Mouse (Mus musculus): ENCODE results near the gene Mrps2. TPM values are rescaled to one million over a fixed set of nuclear protein-coding genes. Genes with fewer than 3 reads are reported as not detected.
"Not testable (repeated sequence)": the region's sequence is repeated elsewhere in the genome, so short reads cannot be mapped to it uniquely, and the experiment has no call there.

Mrps2 gene
- polyA plus RNA-seq, 1 experiment from 2014 or later = 50.9 TPM

- Histone ChIP-seq H3K4me3 (replicated peaks; ENCODE audit: low read length) (no peak overlapping the region), H3K27ac (ENCODE audit: low read length) (no peak overlapping the region), H3K4me2 (ENCODE audit: low read length) (no peak overlapping the region), H3K9ac (replicated peaks; ENCODE audit: low read depth, low read length) (no peak overlapping the region), H3K27me3 (replicated peaks; ENCODE audit: control insufficient read depth, insufficient read depth, low read length) (no peaks in the 10 kb centered on the region), H3K9me3 (ENCODE audit: control insufficient read depth, low read length) (no peaks in the 10 kb centered on the region), H3K4me1 (replicated peaks; ENCODE audit: control insufficient read depth, insufficient read depth, low read length) (no peaks in the 10 kb centered on the region), H3K36me3 (ENCODE audit: control insufficient read depth, insufficient read depth) (no peaks in the 10 kb centered on the region)
- 89% methylated on average over 16 of the region's 16 CpGs for WGBS
- no peak for ATAC-seq
These were observed 28.1 kb downstream of the Mrps2 start for GRCm38 (mm10) chr2:28495801-28496595.

- no peaks in the 10 kb centered on the region for H3K9me3 ChIP-seq (ENCODE audit: control insufficient read depth, low read length)
- 80% methylated on average over 5 of the region's 5 CpGs for WGBS
These were observed 28.8 kb downstream of the Mrps2 start, which contains the start of gene Gbgt1 for GRCm38 (mm10) chr2:28496671-28497070. Gbgt1 (plus strand) TSS chr2:28496891.

GRCm38 (mm10) chr2:28497561-28497960 lies 29.7 kb downstream of the Mrps2 start:
- Histone ChIP-seq H3K36me3 (ENCODE audit: control insufficient read depth, insufficient read depth) (no peaks in the 10 kb centered on the region), H3K4me3 (replicated peaks; ENCODE audit: low read length) (no peak overlapping the region), H3K9ac (replicated peaks; ENCODE audit: low read depth, low read length) (no peak overlapping the region), H3K27me3 (replicated peaks; ENCODE audit: control insufficient read depth, insufficient read depth, low read length) (no peaks in the 10 kb centered on the region), H3K27ac (ENCODE audit: low read length) (no peak overlapping the region), H3K9me3 (ENCODE audit: control insufficient read depth, low read length) (no peaks in the 10 kb centered on the region), H3K4me1 (replicated peaks; ENCODE audit: control insufficient read depth, insufficient read depth, low read length) (no peaks in the 10 kb centered on the region), H3K4me2 (ENCODE audit: low read length) (no peak overlapping the region)
- 80% methylated on average over 5 of the region's 5 CpGs for WGBS
- ATAC-seq = no peak

More at GRCm38 (mm10) chr2:28496671-28497070, 28.8 kb downstream of the Mrps2 start, which contains the start of gene Gbgt1:
- Histone ChIP-seq H3K4me1 (replicated peaks; ENCODE audit: control insufficient read depth, insufficient read depth, low read length) (no peaks in the 10 kb centered on the region), H3K9ac (replicated peaks; ENCODE audit: low read depth, low read length) (no peak within 1 kb of the TSS), H3K36me3 (ENCODE audit: control insufficient read depth, insufficient read depth) (no peaks in the 10 kb centered on the region), H3K4me2 (ENCODE audit: low read length) (no peak within 1 kb of the TSS), H3K27ac (ENCODE audit: low read length) (no peak within 1 kb of the TSS), H3K27me3 (replicated peaks; ENCODE audit: control insufficient read depth, insufficient read depth, low read length) (no peaks in the 10 kb centered on the region), H3K4me3 (replicated peaks; ENCODE audit: low read length) (no peak within 1 kb of the TSS)
- ATAC-seq = no peak

GRCm38 (mm10) chr2:28498431-28498830 lies 30.6 kb downstream of the Mrps2 start:
- Histone ChIP-seq H3K36me3 (ENCODE audit: control insufficient read depth, insufficient read depth) (no peaks in the 10 kb centered on the region), H3K4me2 (ENCODE audit: low read length) (no peak overlapping the region), H3K4me1 (replicated peaks; ENCODE audit: control insufficient read depth, insufficient read depth, low read length) (no peaks in the 10 kb centered on the region), H3K9me3 (ENCODE audit: control insufficient read depth, low read length) (no peaks in the 10 kb centered on the region), H3K27me3 (replicated peaks; ENCODE audit: control insufficient read depth, insufficient read depth, low read length) (no peaks in the 10 kb centered on the region), H3K27ac (ENCODE audit: low read length) (no peak overlapping the region), H3K9ac (replicated peaks; ENCODE audit: low read depth, low read length) (no peak overlapping the region), H3K4me3 (replicated peaks; ENCODE audit: low read length) (no peak overlapping the region)
- no peak for ATAC-seq
- 92% methylated on average over 4 of the region's 4 CpGs for WGBS

- Histone ChIP-seq H3K9ac (replicated peaks; ENCODE audit: low read depth, low read length) (no peak overlapping the region), H3K4me2 (ENCODE audit: low read length) (no peak overlapping the region), H3K4me1 (replicated peaks; ENCODE audit: control insufficient read depth, insufficient read depth, low read length) (no peaks in the 10 kb centered on the region), H3K36me3 (ENCODE audit: control insufficient read depth, insufficient read depth) (no peaks in the 10 kb centered on the region), H3K4me3 (replicated peaks; ENCODE audit: low read length) (no peak overlapping the region), H3K27me3 (replicated peaks; ENCODE audit: control insufficient read depth, insufficient read depth, low read length) (no peaks in the 10 kb centered on the region), H3K27ac (ENCODE audit: low read length) (no peak overlapping the region), H3K9me3 (ENCODE audit: control insufficient read depth, low read length) (no peaks in the 10 kb centered on the region)
- 86% methylated on average over 10 of the region's 10 CpGs for WGBS
- ATAC-seq = no peak
These were observed 35.1 kb downstream of the Mrps2 start for GRCm38 (mm10) chr2:28502987-28503386.

- 92% methylated on average over 13 of the region's 13 CpGs for WGBS
- Histone ChIP-seq H3K9me3 (ENCODE audit: control insufficient read depth, low read length) (no peaks in the 10 kb centered on the region), H3K4me1 (replicated peaks; ENCODE audit: control insufficient read depth, insufficient read depth, low read length) (no peaks in the 10 kb centered on the region), H3K36me3 (ENCODE audit: control insufficient read depth, insufficient read depth) (no peaks in the 10 kb centered on the region), H3K27ac (ENCODE audit: low read length) (no peak overlapping the region), H3K4me3 (replicated peaks; ENCODE audit: low read length) (no peak overlapping the region), H3K27me3 (replicated peaks; ENCODE audit: control insufficient read depth, insufficient read depth, low read length) (no peaks in the 10 kb centered on the region), H3K4me2 (ENCODE audit: low read length) (no peak overlapping the region), H3K9ac (replicated peaks; ENCODE audit: low read depth, low read length) (no peak overlapping the region)
- no peak for ATAC-seq
These were observed 36.8 kb downstream of the Mrps2 start for GRCm38 (mm10) chr2:28504676-28505075.

- H3K4me3 ChIP-seq (replicated peaks; ENCODE audit: low read length) = no peak within 1 kb of the TSS
- 0 out of 2 replicates have a peak, but pooled peaks cover 2% of the 10 kb centered on the region for H3K27me3 ChIP-seq (replicated peaks; ENCODE audit: control insufficient read depth, insufficient read depth, low read length)
- no peak for ATAC-seq
- H3K36me3 ChIP-seq (ENCODE audit: control insufficient read depth, insufficient read depth) = no peaks in the 10 kb centered on the region
- WGBS = 80% methylated on average over 3 of the region's 3 CpGs
- no peak within 1 kb of the TSS for H3K9ac ChIP-seq (replicated peaks; ENCODE audit: low read depth, low read length)
- H3K27ac ChIP-seq (ENCODE audit: low read length) = no peak within 1 kb of the TSS
- no peak within 1 kb of the TSS for H3K4me2 ChIP-seq (ENCODE audit: low read length)
- no peaks in the 10 kb centered on the region for H3K4me1 ChIP-seq (replicated peaks; ENCODE audit: control insufficient read depth, insufficient read depth, low read length)
- no peaks in the 10 kb centered on the region for H3K9me3 ChIP-seq (ENCODE audit: control insufficient read depth, low read length)
These were observed 37.9 kb downstream of the Mrps2 start, which contains the start of gene Gm10134 for GRCm38 (mm10) chr2:28505795-28506194. Gm10134 (plus strand) TSS chr2:28506095.

- Histone ChIP-seq H3K9me3 (ENCODE audit: control insufficient read depth, low read length) (no peaks in the 10 kb centered on the region), H3K4me2 (ENCODE audit: low read length) (no peak overlapping the region), H3K4me1 (replicated peaks; ENCODE audit: control insufficient read depth, insufficient read depth, low read length) (no peaks in the 10 kb centered on the region), H3K4me3 (replicated peaks; ENCODE audit: low read length) (no peak overlapping the region), H3K9ac (replicated peaks; ENCODE audit: low read depth, low read length) (no peak overlapping the region), H3K27ac (ENCODE audit: low read length) (no peak overlapping the region), H3K27me3 (replicated peaks; ENCODE audit: control insufficient read depth, insufficient read depth, low read length) (0 out of 2 replicates have a peak, but pooled peaks cover 2% of the 10 kb centered on the region), H3K36me3 (ENCODE audit: control insufficient read depth, insufficient read depth) (no peaks in the 10 kb centered on the region)
- no peak for ATAC-seq
- 84% methylated on average over 6 of the region's 6 CpGs for WGBS
These were observed 38.4 kb downstream of the Mrps2 start for GRCm38 (mm10) chr2:28506291-28506690.

- H3K4me1 ChIP-seq (replicated peaks; ENCODE audit: control insufficient read depth, insufficient read depth, low read length) = peaks cover 30% of the 10 kb centered on the region
- not testable (repeated sequence) for H3K9me3 ChIP-seq (ENCODE audit: control insufficient read depth, low read length); H3K4me3 ChIP-seq (replicated peaks; ENCODE audit: low read length); ATAC-seq; H3K9ac ChIP-seq (replicated peaks; ENCODE audit: low read depth, low read length); H3K4me2 ChIP-seq (ENCODE audit: low read length); H3K36me3 ChIP-seq (ENCODE audit: control insufficient read depth, insufficient read depth); H3K27me3 ChIP-seq (replicated peaks; ENCODE audit: control insufficient read depth, insufficient read depth, low read length); H3K27ac ChIP-seq (ENCODE audit: low read length)
- 55% methylated on average over 5 of the region's 5 CpGs for WGBS
These were observed 43.7 kb downstream of the Mrps2 start for GRCm38 (mm10) chr2:28511600-28511999.
